Mouse (Mus musculus): ENCODE measurements around the gene Hs6st3. TPM values are rescaled to one million over a fixed set of nuclear protein-coding genes. Genes with fewer than 3 reads are reported as not detected.

The Hs6st3 gene
- 0.08 and 0.11 TPM in 2 replicates for polyA plus RNA-seq (2012; rRNA removed)

GRCm38 (mm10) chr14:119137906-119138785, at the start of gene Hs6st3:
TSS of gene Hs6st3 (plus strand) at chr14:119138341.
- WGBS = 2% methylated on average over 100 of the region's 100 CpGs
- no peak for DNase-seq
- H3K4me3 ChIP-seq (ENCODE audit: insufficient read depth, low read depth, low read length) = peak within 1 kb of the TSS; percentile 34
- no peak within 1 kb of the TSS for H3K27ac ChIP-seq (ENCODE audit: insufficient read depth, low read depth, low read length)
- no peaks in the 10 kb centered on the region for H3K4me1 ChIP-seq (ENCODE audit: control insufficient read depth, insufficient read depth, low read length)
- no peaks in the 10 kb centered on the region for H3K36me3 ChIP-seq (ENCODE audit: control insufficient read depth, insufficient read depth, low read length)
- peaks cover 8% of the 10 kb centered on the region for H3K27me3 ChIP-seq (replicated peaks; ENCODE audit: control insufficient read depth, insufficient read depth, low read length)
- TF ChIP-seq POLR2A (IDR thresholded peaks at IDR 0.05; ENCODE audit: low read depth, low read length) (no peak), CTCF (conservative IDR thresholded peaks at IDR 0.05; ENCODE audit: insufficient read depth, insufficient read length, low read depth, low read length) (no peak)

DNA sequence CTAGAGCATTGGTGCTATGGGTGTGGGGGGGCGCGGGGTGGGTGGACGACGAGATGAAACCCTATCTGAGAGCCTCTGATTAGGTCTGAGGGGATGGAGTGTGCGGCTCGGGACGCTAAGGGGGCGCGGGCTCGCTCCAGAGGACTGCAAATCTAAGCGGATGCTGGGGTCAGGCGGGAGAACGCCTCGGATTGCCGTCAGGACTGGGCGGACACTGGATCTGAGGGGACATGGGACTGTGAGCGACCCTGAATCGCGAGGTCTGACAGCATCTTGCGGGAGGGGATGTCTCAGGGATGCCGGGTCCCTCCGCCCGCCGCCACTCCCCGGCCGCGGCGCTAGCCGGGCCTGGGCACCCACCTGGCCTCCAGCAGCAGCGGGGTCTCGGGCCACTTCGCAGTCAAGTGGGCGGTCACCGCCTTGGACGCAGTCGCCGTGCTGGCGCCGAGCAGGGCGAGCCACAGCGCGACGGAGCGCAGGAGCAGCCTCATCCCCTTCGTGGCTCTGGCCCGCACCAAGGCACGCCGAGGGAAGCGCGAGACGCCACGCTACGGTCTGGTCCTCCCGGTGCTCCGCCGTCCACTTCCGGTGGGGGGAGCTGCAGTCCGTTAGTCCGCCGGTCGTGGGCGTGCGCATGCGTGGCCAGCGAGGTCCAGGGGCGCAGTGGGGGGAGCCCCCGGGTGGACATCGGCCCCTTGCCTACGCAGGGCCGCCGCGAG, 39.1 kb upstream of the Hs6st3 start, which contains the start of gene Uggt2:
Gene Uggt2 (minus strand): TSS at position 580 of the 719 bp plus-strand sequence.
- H3K36me3 ChIP-seq (ENCODE audit: control insufficient read depth, insufficient read depth, low read length) = no peaks in the 10 kb centered on the region
- no peaks in the 10 kb centered on the region for H3K27me3 ChIP-seq (replicated peaks; ENCODE audit: control insufficient read depth, insufficient read depth, low read length)
- WGBS = under 1% methylated on average over 72 of the region's 72 CpGs
- H3K4me1 ChIP-seq (ENCODE audit: control insufficient read depth, insufficient read depth, low read length) = 0 out of 2 replicates have a peak, but pooled peaks cover 3% of the 10 kb centered on the region
- H3K4me3 ChIP-seq (ENCODE audit: insufficient read depth, low read depth, low read length) = peak within 1 kb of the TSS; percentile 66
- peak; percentile 62 for TF ChIP-seq CTCF (conservative IDR thresholded peaks at IDR 0.05; ENCODE audit: insufficient read depth, insufficient read length, low read depth, low read length)
- no peak for TF ChIP-seq POLR2A (IDR thresholded peaks at IDR 0.05; ENCODE audit: low read depth, low read length)
- DNase-seq = peak; percentile 75
- H3K27ac ChIP-seq (ENCODE audit: insufficient read depth, low read depth, low read length) = no peak within 1 kb of the TSS

- Histone ChIP-seq H3K4me3 (ENCODE audit: insufficient read depth, low read depth, low read length) (peak overlapping the region; percentile 66), H3K27ac (ENCODE audit: insufficient read depth, low read depth, low read length) (no peak overlapping the region), H3K27me3 (replicated peaks; ENCODE audit: control insufficient read depth, insufficient read depth, low read length) (no peaks in the 10 kb centered on the region), H3K4me1 (ENCODE audit: control insufficient read depth, insufficient read depth, low read length) (0 out of 2 replicates have a peak, but pooled peaks cover 3% of the 10 kb centered on the region), H3K36me3 (ENCODE audit: control insufficient read depth, insufficient read depth, low read length) (no peaks in the 10 kb centered on the region)
- no peak for DNase-seq
- TF ChIP-seq CTCF (conservative IDR thresholded peaks at IDR 0.05; ENCODE audit: insufficient read depth, insufficient read length, low read depth, low read length) (no peak), POLR2A (IDR thresholded peaks at IDR 0.05; ENCODE audit: low read depth, low read length) (no peak)
- 5% methylated on average over 13 of the region's 13 CpGs for WGBS
Observed at GRCm38 (mm10) chr14:119099570-119099891, 38.6 kb upstream of the Hs6st3 start.

DNA sequence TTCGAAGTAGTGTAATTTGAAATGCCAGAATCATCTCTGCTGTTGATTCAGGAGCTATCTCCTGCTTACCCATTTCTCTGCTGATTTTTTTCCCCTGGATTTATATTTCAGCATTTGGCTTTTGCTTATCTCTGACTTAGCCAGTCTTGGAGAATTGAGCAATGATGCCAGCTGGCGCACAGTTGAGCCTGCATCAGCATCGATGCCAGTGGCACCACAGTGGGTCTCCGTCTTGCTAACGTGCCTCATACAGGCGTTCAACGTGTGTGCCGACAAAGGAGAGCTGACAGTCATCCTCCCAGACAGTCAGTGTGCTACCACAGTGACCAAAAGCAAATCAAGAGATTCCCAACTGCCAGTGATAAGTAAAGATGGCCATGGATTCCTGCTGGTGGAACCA, 30.6 kb upstream of the Hs6st3 start:
- DNase-seq = no peak
- 92% methylated on average over 8 of the region's 8 CpGs for WGBS
- no peak for TF ChIP-seq POLR2A (IDR thresholded peaks at IDR 0.05; ENCODE audit: low read depth, low read length)
- no peak for TF ChIP-seq CTCF (conservative IDR thresholded peaks at IDR 0.05; ENCODE audit: insufficient read depth, insufficient read length, low read depth, low read length)
- Histone ChIP-seq H3K4me3 (ENCODE audit: insufficient read depth, low read depth, low read length) (no peak overlapping the region), H3K4me1 (ENCODE audit: control insufficient read depth, insufficient read depth, low read length) (no peaks in the 10 kb centered on the region), H3K36me3 (ENCODE audit: control insufficient read depth, insufficient read depth, low read length) (no peaks in the 10 kb centered on the region), H3K27me3 (replicated peaks; ENCODE audit: control insufficient read depth, insufficient read depth, low read length) (no peaks in the 10 kb centered on the region), H3K27ac (ENCODE audit: insufficient read depth, low read depth, low read length) (no peak overlapping the region)

GRCm38 (mm10) chr14:119108776-119109301, 29.3 kb upstream of the Hs6st3 start:
- H3K27me3 ChIP-seq (replicated peaks; ENCODE audit: control insufficient read depth, insufficient read depth, low read length) = no peaks in the 10 kb centered on the region
- DNase-seq = no peak
- H3K4me3 ChIP-seq (ENCODE audit: insufficient read depth, low read depth, low read length) = no peak overlapping the region
- H3K36me3 ChIP-seq (ENCODE audit: control insufficient read depth, insufficient read depth, low read length) = no peaks in the 10 kb centered on the region
- no peaks in the 10 kb centered on the region for H3K4me1 ChIP-seq (ENCODE audit: control insufficient read depth, insufficient read depth, low read length)
- no peak overlapping the region for H3K27ac ChIP-seq (ENCODE audit: insufficient read depth, low read depth, low read length)
- WGBS = 75% methylated on average over 7 of the region's 7 CpGs
- TF ChIP-seq POLR2A (IDR thresholded peaks at IDR 0.05; ENCODE audit: low read depth, low read length) (no peak), CTCF (conservative IDR thresholded peaks at IDR 0.05; ENCODE audit: insufficient read depth, insufficient read length, low read depth, low read length) (no peak)

DNA sequence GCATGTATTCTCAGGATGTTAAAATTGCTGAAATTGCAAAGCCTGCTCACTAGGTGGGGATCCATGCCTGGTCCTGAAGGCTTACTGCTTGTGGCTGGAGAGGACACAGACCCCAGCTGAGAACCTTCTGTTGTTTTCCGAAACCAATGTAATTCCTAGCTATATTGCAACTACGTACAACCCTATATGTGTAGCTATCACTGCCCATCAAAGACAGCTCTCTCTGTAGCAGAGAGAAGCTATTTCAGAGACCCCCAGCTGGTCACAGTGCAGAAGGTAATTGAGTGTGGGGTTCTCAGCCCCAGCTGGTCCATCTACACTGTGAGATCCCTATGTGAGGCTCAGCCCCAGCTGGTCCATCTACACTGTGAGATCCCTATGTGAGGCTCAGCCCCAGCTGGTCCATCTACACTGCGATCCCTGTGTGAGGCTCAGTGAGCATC, 28.3 kb upstream of the Hs6st3 start:
- Histone ChIP-seq H3K27me3 (replicated peaks; ENCODE audit: control insufficient read depth, insufficient read depth, low read length) (no peaks in the 10 kb centered on the region), H3K27ac (ENCODE audit: insufficient read depth, low read depth, low read length) (no peak overlapping the region), H3K4me3 (ENCODE audit: insufficient read depth, low read depth, low read length) (no peak overlapping the region), H3K36me3 (ENCODE audit: control insufficient read depth, insufficient read depth, low read length) (no peaks in the 10 kb centered on the region), H3K4me1 (ENCODE audit: control insufficient read depth, insufficient read depth, low read length) (no peaks in the 10 kb centered on the region)
- TF ChIP-seq POLR2A (IDR thresholded peaks at IDR 0.05; ENCODE audit: low read depth, low read length) = no peak
- TF ChIP-seq CTCF (conservative IDR thresholded peaks at IDR 0.05; ENCODE audit: insufficient read depth, insufficient read length, low read depth, low read length) = no peak
- WGBS = 86% methylated on average over 3 of the region's 3 CpGs
- no peak for DNase-seq

DNA sequence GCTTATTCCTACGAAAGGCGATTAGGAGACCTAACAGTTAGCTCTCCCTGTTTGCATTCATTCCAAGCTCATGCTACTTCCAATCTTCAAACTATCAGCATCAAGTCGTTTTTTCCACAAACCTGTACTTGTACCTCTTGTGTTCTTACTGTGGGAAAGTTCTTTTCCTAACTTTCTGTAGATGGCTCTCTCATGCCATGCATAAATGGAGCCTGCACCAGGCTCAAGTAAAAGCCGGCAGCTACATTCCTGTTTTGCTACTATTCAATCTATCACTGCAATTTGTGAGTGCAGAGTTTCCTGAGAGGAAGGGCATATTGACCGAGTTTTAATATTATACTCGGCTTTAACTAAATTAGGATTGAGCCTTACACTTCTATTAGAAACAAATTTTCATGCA, 25.6 kb upstream of the Hs6st3 start:
- TF ChIP-seq POLR2A (IDR thresholded peaks at IDR 0.05; ENCODE audit: low read depth, low read length) = no peak
- TF ChIP-seq CTCF (conservative IDR thresholded peaks at IDR 0.05; ENCODE audit: insufficient read depth, insufficient read length, low read depth, low read length) = no peak
- Histone ChIP-seq H3K4me1 (ENCODE audit: control insufficient read depth, insufficient read depth, low read length) (no peaks in the 10 kb centered on the region), H3K4me3 (ENCODE audit: insufficient read depth, low read depth, low read length) (no peak overlapping the region), H3K27me3 (replicated peaks; ENCODE audit: control insufficient read depth, insufficient read depth, low read length) (no peaks in the 10 kb centered on the region), H3K27ac (ENCODE audit: insufficient read depth, low read depth, low read length) (no peak overlapping the region), H3K36me3 (ENCODE audit: control insufficient read depth, insufficient read depth, low read length) (no peaks in the 10 kb centered on the region)
- 61% methylated on average over 6 of the region's 6 CpGs for WGBS
- DNase-seq = no peak

All from kidney, adult 2 months (tissue).